Comparison of ENCODE assay signal across 11 mouse cellular contexts in genomic region chr14:75178384-75178793, GRCm38 (mm10). TPM values are rescaled to one million over a fixed set of nuclear protein-coding genes. Genes with fewer than 3 reads are reported as not detected.
A peak's percentile ranks its signal among the peaks of the same experiment; 100 is the strongest.
DNase-seq lines count a peak whose midpoint lies in the region; ATAC-seq and TF ChIP-seq lines count a peak whose summit lies in the region.
"Had no signal": no experiment of that assay in that cellular context is flagged by ENCODE, and none has a peak within 500 bp of the region (broad histone marks: within the 10 kb centered on the region; RNA-seq: fewer than 3 reads in every experiment).

No protein-coding gene starts in this region.

- no peaks in the 10 kb centered on the region for H3K9me3 ChIP-seq in intestine, embryonic 15.5 days
- H3K9me3 ChIP-seq: hindbrain, embryonic 15.5 days had no signal

- peak; percentile 36 for DNase-seq in lung, adult 2 months
- no peak for DNase-seq in lung, postnatal 14 days
- peak; percentile 87 for DNase-seq in naive thymus-derived CD4-positive, alpha-beta T cell, adult 2 months (ENCODE audit: low read depth)
- peak; percentile 77 to 82 for DNase-seq in thymus, postnatal 36 days
- no peak for DNase-seq in cerebellum, postnatal 4 days (ENCODE audit: low spot score in 2 of 2)
- no peak for DNase-seq in kidney, adult 2 months

- no peaks in the 10 kb centered on the region for H3K27me3 ChIP-seq in intestine, embryonic 15.5 days (replicated peaks)
- no peaks in the 10 kb centered on the region for H3K27me3 ChIP-seq in kidney, adult 2 months (replicated peaks; ENCODE audit: control insufficient read depth, insufficient read depth, low read length)
- H3K27me3 ChIP-seq: hindbrain, embryonic 15.5 days had no signal

- 38% methylated on average over 14 of the region's 14 CpGs for WGBS in lung, adult 2 months
- 74% methylated on average over 14 of the region's 14 CpGs for WGBS in intestine, embryonic 15.5 days
- 81% methylated on average over 14 of the region's 14 CpGs for WGBS in kidney, adult 2 months

- 0 out of 2 replicates have a peak, but pooled peaks have one; percentile 34 for ATAC-seq in intestine, embryonic 15.5 days
- no peak for ATAC-seq in monocyte, adult 5-6 weeks (replicated peaks; ENCODE audit: insufficient number of reproducible peaks, low FRiP score, low TSS enrichment, poor library complexity, severe bottlenecking)
- ATAC-seq: Patski had no signal

- H3K27ac ChIP-seq in intestine, embryonic 15.5 days: no peak overlapping the region
- no peak overlapping the region for H3K27ac ChIP-seq in kidney, adult 2 months (ENCODE audit: insufficient read depth, low read depth, low read length)
- H3K27ac ChIP-seq: hindbrain, embryonic 15.5 days had no signal

- TF ChIP-seq CTCF in lung, adult 2 months (IDR thresholded peaks at IDR 0.05; ENCODE audit: insufficient read depth, low read length): no peak
- no peak for TF ChIP-seq CTCF in kidney, adult 2 months (conservative IDR thresholded peaks at IDR 0.05; ENCODE audit: insufficient read depth, insufficient read length, low read depth, low read length)

- peaks cover 17% of the 10 kb centered on the region for H3K4me1 ChIP-seq in lung, adult 2 months (ENCODE audit: control insufficient read depth, insufficient read depth, low read length)
- no peaks in the 10 kb centered on the region for H3K4me1 ChIP-seq in intestine, embryonic 15.5 days (replicated peaks)
- H3K4me1 ChIP-seq in kidney, adult 2 months (ENCODE audit: control insufficient read depth, insufficient read depth, low read length): no peaks in the 10 kb centered on the region
- H3K4me1 ChIP-seq: hindbrain, embryonic 15.5 days had no signal

- no peaks in the 10 kb centered on the region for H3K36me3 ChIP-seq in intestine, embryonic 15.5 days
- no peaks in the 10 kb centered on the region for H3K36me3 ChIP-seq in kidney, adult 2 months (ENCODE audit: control insufficient read depth, insufficient read depth, low read length)
- H3K36me3 ChIP-seq: hindbrain, embryonic 15.5 days had no signal

- H3K4me3 ChIP-seq in lung, adult 2 months (replicated peaks; ENCODE audit: extremely low read depth, low read depth, low read length): peak overlapping the region; percentile 64
- peak overlapping the region; percentile 7; the same call in 1 of the 2 replicates for H3K4me3 ChIP-seq in intestine, embryonic 15.5 days (replicated peaks)
- H3K4me3 ChIP-seq in kidney, adult 2 months (ENCODE audit: insufficient read depth, low read depth, low read length): no peak overlapping the region
- H3K4me3 ChIP-seq: hindbrain, embryonic 15.5 days had no signal

- TF ChIP-seq POLR2A in lung, adult 2 months (IDR thresholded peaks at IDR 0.05; ENCODE audit: borderline replicate concordance, extremely low read depth, low read depth, low read length): no peak; the same call in 1 of the 2 replicates
- no peak for TF ChIP-seq POLR2A in kidney, adult 2 months (IDR thresholded peaks at IDR 0.05; ENCODE audit: low read depth, low read length)

- H3K9ac ChIP-seq in intestine, embryonic 15.5 days: no peak overlapping the region
- H3K9ac ChIP-seq: hindbrain, embryonic 15.5 days had no signal

- peak overlapping the region; percentile 17; the same call in 1 of the 2 replicates for H3K4me2 ChIP-seq in intestine, embryonic 15.5 days (replicated peaks)
- H3K4me2 ChIP-seq: hindbrain, embryonic 15.5 days had no signal

RNA-seq across cellular contexts. Expression of gene Lcp1, which starts 47.5 kb away (rescaled TPM):
- polyA plus RNA-seq in lung, adult 2 months (2012; rRNA removed): 26.6 and 54.4 TPM in 2 replicates
- 81.6 and 81.9 TPM in 2 replicates for polyA plus RNA-seq in intestine, embryonic 15.5 days (2015; fragmentation: Nextera tagmentation; extraction: Ambion mirVana)
- 842 to 930 TPM (median 888 TPM) in 3 replicates for total RNA-seq in monocyte, adult 5-6 weeks (2017)
- 7.3 and 13.7 TPM in 2 replicates for polyA plus RNA-seq in kidney, adult 2 months (2012; rRNA removed)

RNA-seq across cellular contexts. Expression of gene Lrrc63, which starts 47.7 kb away (rescaled TPM):
- polyA plus RNA-seq in lung, adult 2 months (2012; rRNA removed): 0.03 and 0.04 TPM in 2 replicates
- 0.05 TPM in 1 of 2 replicates, not detected in the other for polyA plus RNA-seq in intestine, embryonic 15.5 days (2015; fragmentation: Nextera tagmentation; extraction: Ambion mirVana)
- 0.19 to 0.64 TPM (median 0.49 TPM) in 3 replicates for total RNA-seq in monocyte, adult 5-6 weeks (2017)
- not detected in 2 replicates for polyA plus RNA-seq in kidney, adult 2 months (2012; rRNA removed)
- polyA plus RNA-seq: hindbrain, embryonic 15.5 days; limb, embryonic 11.5 days; Patski had no signal

Comparison
In these comparisons a context has a peak if more than half of its experiments do, and no peak if none do; other contexts are left out.
1. DNase-seq: peak in lung, adult 2 months (single experiment), naive thymus-derived CD4-positive, alpha-beta T cell, adult 2 months (single experiment) and thymus, postnatal 36 days (2 of 2); none in lung, postnatal 14 days (single experiment), cerebellum, postnatal 4 days (0 of 2) and kidney, adult 2 months (single experiment).